Mouse (Mus musculus): ENCODE results near the gene Tmem94.
"Not testable (repeated sequence)": the region's sequence is repeated elsewhere in the genome, so short reads cannot be mapped to it uniquely, and the experiment has no call there.

Gene Tmem94

GRCm38 (mm10) chr11:115765103-115765606, at the start of gene Tmem94:
Gene Tmem94, plus strand, starts transcription at chr11:115765433.
- DNase-seq: peak; percentile 97

- peak; percentile 39 for DNase-seq
Measured at GRCm38 (mm10) chr11:115716410-115717338, 48.6 kb upstream of the Tmem94 start.

- peak; percentile 66 for DNase-seq
Measured at GRCm38 (mm10) chr11:115717660-115718390, 47.4 kb upstream of the Tmem94 start.

GRCm38 (mm10) chr11:115722638-115723037, 42.6 kb upstream of the Tmem94 start:
- peak; percentile 82 for DNase-seq

- no peak for DNase-seq
Measured at GRCm38 (mm10) chr11:115723231-115723630, 42.0 kb upstream of the Tmem94 start.

- DNase-seq: no peak
Measured at GRCm38 (mm10) chr11:115734041-115734686, 31.1 kb upstream of the Tmem94 start.

GRCm38 (mm10) chr11:115737608-115738208, 27.5 kb upstream of the Tmem94 start:
- no peak for DNase-seq

GRCm38 (mm10) chr11:115738275-115738885, 26.9 kb upstream of the Tmem94 start:
- no peak for DNase-seq

- no peak for DNase-seq
Measured at GRCm38 (mm10) chr11:115741070-115741469, 24.2 kb upstream of the Tmem94 start.

- no peak for DNase-seq
Measured at GRCm38 (mm10) chr11:115742926-115743325, 22.3 kb upstream of the Tmem94 start.

- DNase-seq: no peak
Measured at GRCm38 (mm10) chr11:115744385-115744784, 20.8 kb upstream of the Tmem94 start.

GRCm38 (mm10) chr11:115746109-115746508, 19.1 kb upstream of the Tmem94 start:
- DNase-seq: peak; percentile 16

GRCm38 (mm10) chr11:115746762-115747161, 18.5 kb upstream of the Tmem94 start:
- peak; percentile 38 for DNase-seq

GRCm38 (mm10) chr11:115747351-115747750, 17.9 kb upstream of the Tmem94 start:
- DNase-seq: peak; percentile 29

GRCm38 (mm10) chr11:115749834-115750233, 15.4 kb upstream of the Tmem94 start:
- DNase-seq: no peak

GRCm38 (mm10) chr11:115751725-115752124, 13.5 kb upstream of the Tmem94 start:
- DNase-seq: peak; percentile 60

- DNase-seq: no peak
Measured at GRCm38 (mm10) chr11:115752653-115753052, 12.6 kb upstream of the Tmem94 start.

GRCm38 (mm10) chr11:115753485-115753884, 11.7 kb upstream of the Tmem94 start:
- DNase-seq: no peak

- DNase-seq: not testable (repeated sequence)
Measured at GRCm38 (mm10) chr11:115762176-115762575, 3.1 kb upstream of the Tmem94 start.

- DNase-seq: no peak
Measured at GRCm38 (mm10) chr11:115764698-115765097, 535 bp upstream of the Tmem94 start.

- no peak for DNase-seq
Measured at GRCm38 (mm10) chr11:115765607-115766141, 441 bp downstream of the Tmem94 start.

Data from thymus, postnatal 14 days (tissue).